Mouse (Mus musculus) neutrophil, adult 5-6 weeks (primary cell): ENCODE measurements at regions not wholly inside any gene's neighbourhood (a gene's known extent, or its start where the extent isn't known, plus 50 kb on each side); places are given as distances from the start of the nearest gene placed in this dataset.

Experiments used
- ATAC-seq: fragments of 151-379, 151-347 bp; 2 replicates; pipeline ENCODE4 v1.8.0; 2017; ENCODE audit warnings: mild to moderate bottlenecking, moderate TSS enrichment; ENCODE audit not compliant: insufficient number of reproducible peaks, poor library complexity, low FRiP score, severe bottlenecking; ENCODE audit errors: extremely low read depth

GRCm38 (mm10) chr7:117018349-117018748 lies 362.4 kb upstream of the Xylt1 start:
- ATAC-seq, result no peak

GRCm38 (mm10) chr7:117021716-117022115 lies 359.1 kb upstream of the Xylt1 start:
- ATAC-seq, result no peak

GRCm38 (mm10) chr7:117044926-117045325 lies 335.9 kb upstream of the Xylt1 start:
- no peak for ATAC-seq

GRCm38 (mm10) chr7:117049249-117049648 lies 331.5 kb upstream of the Xylt1 start:
- no peak for ATAC-seq

- no peak for ATAC-seq
Observed at GRCm38 (mm10) chr7:117065771-117066170, 315.0 kb upstream of the Xylt1 start.

GRCm38 (mm10) chr7:117090911-117091550 lies 289.7 kb upstream of the Xylt1 start:
- no peak for ATAC-seq

- no peak for ATAC-seq
Observed at GRCm38 (mm10) chr7:117092860-117093259, 287.9 kb upstream of the Xylt1 start.

GRCm38 (mm10) chr7:117097618-117098017 lies 283.2 kb upstream of the Xylt1 start:
- no peak for ATAC-seq

GRCm38 (mm10) chr7:117099041-117099440 lies 281.7 kb upstream of the Xylt1 start:
- ATAC-seq, result no peak

GRCm38 (mm10) chr7:117103035-117103434 lies 277.7 kb upstream of the Xylt1 start:
- no peak for ATAC-seq

GRCm38 (mm10) chr7:117106691-117107191 lies 274.0 kb upstream of the Xylt1 start:
- no peak for ATAC-seq

GRCm38 (mm10) chr7:117108391-117108790 lies 272.4 kb upstream of the Xylt1 start:
- ATAC-seq, result no peak

GRCm38 (mm10) chr7:117127728-117128127 lies 253.1 kb upstream of the Xylt1 start:
- peak; percentile 81; the same call in 1 of the 2 replicates for ATAC-seq

GRCm38 (mm10) chr7:117134869-117135268 lies 245.9 kb upstream of the Xylt1 start:
- no peak for ATAC-seq

GRCm38 (mm10) chr7:117138681-117139080 lies 242.1 kb upstream of the Xylt1 start:
- ATAC-seq, result no peak

GRCm38 (mm10) chr7:117139245-117139970 lies 241.4 kb upstream of the Xylt1 start:
- 0 out of 2 replicates have a peak, but pooled peaks have one; percentile 33 for ATAC-seq

- ATAC-seq, result no peak
Observed at GRCm38 (mm10) chr7:117139971-117140247, 240.9 kb upstream of the Xylt1 start.

- no peak for ATAC-seq
Observed at GRCm38 (mm10) chr7:117146809-117147208, 234.0 kb upstream of the Xylt1 start.

GRCm38 (mm10) chr7:117150355-117150754 lies 230.4 kb upstream of the Xylt1 start:
- no peak for ATAC-seq

- ATAC-seq, result no peak
Observed at GRCm38 (mm10) chr7:117153826-117154550, 226.8 kb upstream of the Xylt1 start.
